Mouse (Mus musculus) mesoderm, embryonic 11.5 days (tissue): ENCODE results near the gene Otulinl.
A peak's percentile ranks its signal among the peaks of the same experiment; 100 is the strongest.

Experiments
- DNase-seq: peaks from one replicate; pipeline ENCODE4 v3.0.0-alpha.2; 2012; ENCODE audit warnings: low read depth, low spot score

Gene Otulinl

GRCm38 (mm10) chr15:27680997-27681396 lies 382 bp downstream of the Otulinl start:
- DNase-seq: no peak

DNA sequence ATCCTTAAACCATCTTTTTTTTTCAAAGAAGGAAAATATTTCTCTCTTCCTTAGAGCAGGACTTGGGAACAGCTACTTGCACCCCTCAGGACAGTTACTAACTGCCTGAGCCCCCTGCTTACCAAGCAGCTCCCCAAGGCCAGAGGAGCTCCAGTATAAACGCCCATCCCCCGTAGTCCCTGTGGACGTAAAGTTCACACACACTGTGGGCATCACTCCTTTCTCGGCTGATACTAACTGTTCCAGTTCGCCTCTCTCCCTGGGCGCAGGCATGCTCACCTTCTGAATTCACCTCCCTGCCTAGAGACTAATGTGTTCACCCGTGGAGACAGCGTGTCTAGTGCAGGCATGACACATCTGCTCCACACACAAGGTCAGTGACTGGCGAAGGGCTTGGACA lies 2.9 kb downstream of the Otulinl start:
- DNase-seq: no peak

DNA sequence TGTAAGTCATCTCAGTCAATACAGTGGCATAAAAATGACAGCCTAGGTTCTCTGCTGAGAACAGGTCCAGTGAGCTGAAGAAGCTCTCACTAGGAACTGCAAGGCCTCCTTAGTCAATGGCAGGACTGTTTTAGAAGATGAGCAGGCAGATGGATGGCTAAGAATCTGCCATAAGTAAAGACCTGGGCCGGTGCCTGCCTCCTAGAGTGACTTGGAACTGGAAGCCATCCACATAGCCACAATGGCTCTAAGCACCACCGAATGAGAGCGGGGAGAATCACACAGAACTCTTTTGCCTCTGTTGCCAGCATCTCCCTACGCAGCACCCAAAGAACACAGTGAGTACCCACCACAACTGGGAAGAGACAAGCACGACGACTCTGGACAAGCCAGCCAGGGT lies 3.6 kb downstream of the Otulinl start:
- DNase-seq: no peak

GRCm38 (mm10) chr15:27676211-27676610 lies 5.2 kb downstream of the Otulinl start:
- DNase-seq: no peak

DNA sequence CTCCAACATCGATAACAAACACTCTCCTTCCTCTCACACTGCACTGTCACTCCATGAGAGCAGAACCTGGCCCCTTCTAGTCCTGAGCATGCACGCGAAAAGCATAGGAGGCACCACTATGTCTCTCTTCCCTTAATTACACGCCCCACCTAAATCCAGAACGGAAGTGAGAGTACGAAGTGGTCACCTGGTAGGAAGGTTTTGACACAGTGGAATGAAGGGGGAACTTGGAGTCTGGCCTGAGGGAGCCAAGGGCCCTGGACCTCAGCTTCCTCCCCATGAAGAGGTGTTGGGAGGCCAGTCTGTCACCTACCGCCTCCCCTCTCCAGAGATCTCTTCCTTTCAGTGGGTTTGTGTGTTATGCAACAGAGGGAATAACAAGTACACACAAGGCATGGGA lies 6.3 kb downstream of the Otulinl start:
- DNase-seq: no peak

DNA sequence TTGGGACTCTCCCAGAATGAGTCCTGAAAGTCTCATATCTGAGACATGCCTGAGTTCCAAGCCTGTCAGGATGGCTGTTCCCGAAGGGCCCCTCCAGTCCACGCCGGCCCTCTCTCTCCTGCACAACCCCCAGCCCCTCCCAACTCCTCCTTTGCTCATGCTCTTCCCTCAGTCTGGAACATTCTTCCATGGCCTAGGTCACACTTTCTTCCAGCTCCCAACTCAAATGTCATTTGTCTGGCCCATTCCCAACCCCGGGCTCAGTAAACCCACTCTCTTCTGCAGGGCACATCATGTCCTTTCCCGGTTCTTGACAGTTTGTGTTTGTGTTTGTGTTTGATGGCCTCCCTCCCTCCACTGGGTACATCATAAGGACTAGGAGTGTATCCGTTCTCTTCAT lies 7.3 kb downstream of the Otulinl start:
- no peak for DNase-seq

DNA sequence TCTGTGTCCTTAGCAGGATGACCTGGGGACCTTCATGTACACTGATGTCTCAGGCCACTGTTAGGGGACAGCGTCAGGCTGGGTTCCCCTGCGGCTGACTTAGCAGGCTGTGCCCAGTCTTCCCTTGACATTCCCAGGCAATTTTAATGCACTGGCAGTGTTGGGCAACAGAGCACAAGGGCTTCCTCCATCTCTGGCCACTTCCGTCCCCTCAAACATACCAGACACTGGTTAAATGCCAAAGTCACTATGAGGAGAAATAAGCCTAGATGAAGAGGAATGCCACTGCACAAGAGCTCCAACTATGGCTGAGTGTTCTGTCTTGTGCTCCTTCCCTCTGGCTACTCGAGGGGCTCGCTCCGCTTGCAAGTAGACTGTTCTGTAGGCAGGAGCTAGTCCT lies 8.2 kb downstream of the Otulinl start:
- DNase-seq: no peak

DNA sequence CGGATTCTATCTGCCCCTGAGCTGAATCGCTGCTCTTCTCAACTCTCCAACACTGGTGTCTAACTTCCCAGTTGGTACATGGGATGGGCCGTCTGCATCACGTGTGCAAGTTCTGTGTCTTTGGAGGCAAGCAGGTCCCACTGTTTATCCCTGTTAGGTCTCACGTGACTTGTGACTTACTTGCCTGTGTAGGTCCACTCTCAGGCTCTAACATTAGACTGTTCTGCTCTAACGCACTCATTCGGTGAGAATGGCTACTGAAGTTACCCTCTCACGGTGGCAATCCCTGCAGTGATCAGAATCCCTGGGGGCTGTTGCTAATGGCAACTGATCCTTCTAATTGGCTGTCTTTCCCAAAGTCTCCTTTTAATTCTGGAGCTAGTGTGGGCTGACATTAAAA lies 9.1 kb downstream of the Otulinl start:
- no peak for DNase-seq

- no peak for DNase-seq
Observed at GRCm38 (mm10) chr15:27671612-27672245, 9.7 kb downstream of the Otulinl start.

- no peak for DNase-seq
Observed at GRCm38 (mm10) chr15:27670708-27671107, 10.7 kb downstream of the Otulinl start.

DNA sequence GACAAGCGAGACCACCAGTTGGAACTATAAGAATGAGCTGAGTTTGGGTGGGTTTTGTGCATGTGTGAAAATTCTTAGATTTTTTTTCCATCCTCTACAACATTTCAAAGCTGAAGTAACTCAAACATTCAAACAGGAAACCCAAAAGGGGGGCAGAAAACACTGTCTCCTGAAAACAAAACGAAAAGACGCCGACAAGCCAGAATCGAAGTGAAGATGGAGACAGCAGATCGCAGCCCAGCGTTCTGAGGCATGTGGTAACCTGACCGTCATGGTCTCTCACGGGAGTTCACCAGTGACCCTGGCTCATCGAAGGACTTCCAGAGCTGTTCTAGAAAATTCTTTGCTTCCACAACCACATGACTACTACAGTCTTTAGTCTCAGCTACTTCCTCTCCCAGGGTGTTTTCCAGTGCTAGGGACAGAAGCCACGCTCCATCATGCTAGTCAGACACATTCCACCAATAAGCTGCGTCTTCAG lies 11.4 kb downstream of the Otulinl start:
- no peak for DNase-seq

GRCm38 (mm10) chr15:27669276-27669675 lies 12.1 kb downstream of the Otulinl start:
- no peak for DNase-seq

DNA sequence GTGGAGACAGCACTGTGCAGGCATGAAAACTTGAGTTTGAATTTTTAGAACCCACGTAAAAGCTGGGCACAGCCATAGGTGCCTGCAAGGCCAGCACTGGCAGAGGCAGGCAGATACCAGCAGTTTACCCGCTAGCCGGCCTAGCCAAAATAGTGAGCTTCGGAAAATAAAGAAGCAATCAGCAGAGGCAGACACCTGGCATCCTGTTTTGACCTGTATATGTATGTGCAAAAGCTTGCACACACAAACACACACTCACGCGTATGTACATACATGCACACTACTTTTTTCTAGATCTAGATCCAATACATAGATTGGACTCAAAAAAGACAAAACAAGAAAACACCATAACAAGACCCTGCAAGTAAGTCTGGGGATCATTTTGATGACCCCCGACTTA lies 12.8 kb downstream of the Otulinl start:
- DNase-seq: no peak

- DNase-seq: no peak
Observed at GRCm38 (mm10) chr15:27668001-27668461, 13.3 kb downstream of the Otulinl start.

DNA sequence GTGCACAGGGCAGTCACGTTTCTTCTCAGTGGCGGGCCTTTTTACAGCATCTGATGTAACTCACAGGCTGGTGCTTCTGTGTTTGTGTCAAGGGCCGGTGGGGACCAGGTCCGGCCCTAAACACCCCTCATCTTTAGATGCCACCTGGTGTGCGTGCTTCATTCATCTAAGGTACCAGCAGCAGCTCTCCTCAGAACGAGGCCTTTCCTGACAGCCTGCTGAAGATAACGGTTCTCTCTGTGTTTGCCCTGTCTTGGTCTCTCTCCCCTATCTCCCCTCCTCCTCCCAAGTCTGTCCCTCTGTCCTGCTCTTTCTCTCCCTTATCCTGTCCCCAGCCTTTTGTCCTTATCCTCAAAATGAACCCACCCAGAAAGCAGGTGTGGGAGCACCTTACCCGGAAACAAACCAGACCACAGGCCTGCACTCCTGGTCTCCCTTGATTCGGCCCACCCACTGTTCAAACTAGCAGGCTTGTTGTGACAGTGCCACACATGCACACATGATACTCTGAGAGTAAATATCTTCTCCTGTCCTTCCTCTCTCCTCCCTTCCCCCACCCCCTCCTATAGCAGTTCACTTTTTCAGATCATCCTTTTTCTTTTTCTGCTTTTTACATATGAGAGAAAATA lies 14.4 kb downstream of the Otulinl start:
- no peak for DNase-seq

DNA sequence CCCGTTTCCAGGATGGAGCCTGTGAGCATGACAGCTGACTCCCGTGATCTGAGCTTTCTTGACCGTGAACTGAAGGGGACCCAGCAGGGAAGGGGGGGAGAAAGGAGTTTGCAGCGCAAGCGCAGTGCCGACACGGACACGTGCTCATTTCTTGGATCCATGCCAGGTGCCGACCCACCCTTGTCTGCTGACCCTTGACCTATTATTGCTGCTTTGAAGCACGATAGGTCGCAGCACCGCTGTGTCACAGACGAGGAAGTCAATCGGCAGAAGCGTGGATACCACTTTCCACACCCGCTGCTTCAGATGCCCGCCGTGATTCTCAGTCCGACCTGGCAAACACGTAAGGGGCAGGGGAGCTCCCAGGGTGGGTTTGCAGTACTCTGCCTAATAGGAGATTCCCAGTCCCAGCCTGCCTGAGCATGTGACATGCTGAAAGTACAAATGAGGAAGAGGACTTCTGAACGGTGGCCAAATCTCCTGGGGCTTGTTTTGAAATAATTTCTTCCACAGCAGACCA lies 15.9 kb downstream of the Otulinl start:
- DNase-seq: peak; percentile 49

- no peak for DNase-seq
Observed at GRCm38 (mm10) chr15:27664126-27664525, 17.3 kb downstream of the Otulinl start.

- no peak for DNase-seq
Observed at GRCm38 (mm10) chr15:27662699-27663098, 18.7 kb downstream of the Otulinl start.

DNA sequence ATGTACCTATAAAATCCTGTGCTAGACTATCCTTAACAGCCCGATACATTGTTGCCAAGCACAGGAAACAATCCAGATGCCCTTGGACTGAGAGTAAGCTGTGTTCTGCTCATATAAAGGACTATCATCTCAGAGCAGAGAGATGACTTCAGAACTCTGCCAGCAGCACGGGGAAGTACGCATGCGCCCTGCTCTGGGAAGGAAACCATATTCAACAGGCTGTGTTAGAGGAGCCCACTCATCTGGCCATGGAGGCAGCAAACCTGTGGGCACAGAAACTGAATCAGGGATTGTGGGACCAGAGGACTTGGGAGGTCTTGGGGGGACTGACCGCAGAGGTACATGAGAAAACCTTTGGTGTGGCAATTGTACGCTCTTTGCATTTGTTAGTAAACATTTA lies 19.7 kb downstream of the Otulinl start:
- DNase-seq: no peak

DNA sequence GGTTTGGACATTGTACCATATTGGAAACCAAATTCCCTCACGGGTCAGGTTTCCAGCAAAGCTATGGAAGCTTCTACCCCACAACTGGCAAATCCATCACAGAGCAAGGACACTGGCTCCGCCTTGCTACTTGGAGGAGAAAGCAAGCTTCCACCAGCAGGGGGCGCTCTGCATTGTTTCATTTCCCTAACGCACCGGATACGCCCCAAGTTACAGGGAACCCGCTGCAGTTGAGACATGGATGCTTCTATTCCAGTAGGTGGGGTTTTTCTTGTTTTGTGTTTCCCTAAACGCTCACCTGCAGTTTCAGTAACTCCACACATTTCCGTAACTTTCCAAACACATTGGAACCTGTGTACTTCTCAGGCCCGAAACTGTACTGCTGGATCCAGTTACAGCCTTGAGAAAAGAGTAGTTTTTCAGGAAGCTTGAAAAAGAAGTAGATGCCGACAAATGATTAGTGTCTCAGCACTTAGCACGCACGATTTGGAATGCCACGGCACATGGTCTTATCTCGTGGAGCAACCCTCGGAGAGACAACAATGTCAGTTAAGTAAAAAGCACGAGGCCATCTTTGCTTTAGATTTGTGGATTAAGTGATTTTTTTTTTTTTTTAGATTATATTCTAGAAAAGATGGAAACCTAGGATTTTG lies 21.7 kb downstream of the Otulinl start:
- DNase-seq: peak; percentile 88

DNA sequence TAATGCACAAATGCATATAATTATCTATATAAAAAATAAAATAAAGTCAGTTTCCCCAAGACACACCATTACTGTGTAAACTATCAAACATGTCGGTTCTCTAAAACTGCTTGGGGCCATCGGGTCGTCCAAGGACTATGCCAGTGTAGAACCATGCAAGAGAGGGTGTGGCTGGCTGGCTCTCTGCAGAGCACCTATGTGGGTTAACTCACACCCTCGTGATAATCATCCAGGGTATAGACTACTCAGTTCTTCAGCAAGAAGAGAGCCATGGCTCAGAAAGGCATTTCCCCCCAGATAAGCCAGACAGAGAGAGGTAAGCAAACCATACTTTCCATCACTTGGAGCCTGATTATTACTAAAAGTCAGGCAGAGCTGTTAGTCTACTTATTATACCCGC lies 22.2 kb downstream of the Otulinl start:
- no peak for DNase-seq

- peak; percentile 61 for DNase-seq
Observed at GRCm38 (mm10) chr15:27658356-27658755, 23.0 kb downstream of the Otulinl start.

GRCm38 (mm10) chr15:27657866-27658265 lies 23.5 kb downstream of the Otulinl start:
- no peak for DNase-seq
